Mouse (Mus musculus) embryonic facial prominence, embryonic 14.5 days (tissue): ENCODE data around the gene Chrna5. TPM values are rescaled to one million over a fixed set of nuclear protein-coding genes. Genes with fewer than 3 reads are reported as not detected.

ENCODE experiments used
- ATAC-seq: fragments of 200-750 bp; cut with Nextera tagmentation; 2 replicates; pipeline ENCODE4 v1.8.0; 2017; ENCODE audit warnings: low read depth, moderate number of reproducible peaks, moderate TSS enrichment
- DNase-seq: peaks from one replicate; pipeline ENCODE4 v3.0.0-alpha.2; 2015; ENCODE audit warnings: low spot score
- H3K27ac ChIP-seq: fragments of 300-500 bp; sonication (generic); replicated peaks from 2 replicates; pipeline ENCODE4 v1.5.1; 2014; ENCODE audit warnings: low read depth, mild to moderate bottlenecking, low read length, moderate library complexity
- H3K27me3 ChIP-seq: fragments of 300-500 bp; sonication (generic); replicated peaks from 2 replicates; pipeline ENCODE4 v1.6.1; 2014; ENCODE audit warnings: low read length; ENCODE audit not compliant: control insufficient read depth, insufficient read depth
- H3K36me3 ChIP-seq: fragments of 300-500 bp; sonication (generic); 2 replicates; pipeline ENCODE4 v1.6.1; 2014; ENCODE audit warnings: low read length, mixed read lengths; ENCODE audit not compliant: control insufficient read depth, insufficient read depth
- H3K4me1 ChIP-seq: fragments of 300-500 bp; sonication (generic); 2 replicates; pipeline ENCODE4 v1.6.1; 2014; ENCODE audit warnings: antibody characterized with exemption, low read length; ENCODE audit not compliant: control insufficient read depth, insufficient read depth
- H3K4me2 ChIP-seq: fragments of 300-500 bp; sonication (generic); 2 replicates; pipeline ENCODE4 v1.6.1; 2014; ENCODE audit warnings: low read depth, mild to moderate bottlenecking, low read length, moderate library complexity, mixed read lengths
- H3K4me3 ChIP-seq: fragments of 300-500 bp; sonication (generic); 2 replicates; pipeline ENCODE4 v1.5.1; 2014; ENCODE audit warnings: low read depth, mild to moderate bottlenecking, low read length
- H3K9ac ChIP-seq: fragments of 300-500 bp; sonication (generic); 2 replicates; pipeline ENCODE4 v1.6.1; 2014; ENCODE audit warnings: low read depth, mild to moderate bottlenecking, low read length, moderate library complexity, mixed read lengths
- H3K9me3 ChIP-seq: fragments of 300-500 bp; sonication (generic); 2 replicates; pipeline ENCODE4 v1.6.1; 2016; ENCODE audit warnings: low read length; ENCODE audit not compliant: control insufficient read depth
- WGBS: fragments of 180-500 bp; shearing (Covaris S2); extraction: QIAGEN DNeasy Blood & Tissue Kit; methylation state at CpG from one replicate; pipeline ENCODE4 v1.1.7; 2014; 5-methylcytosine and 5-hydroxymethylcytosine counted together
- polyA plus RNA-seq: library from polyadenylated mRNA; unstranded; fragments of >200 nt; fragmentation: Nextera tagmentation; extraction: Ambion mirVana; gene quantifications from 2 replicates; pipeline ENCODE4 v1.2.1, GENCODE M21; 2014

Gene Chrna5
- polyA plus RNA-seq, 1 experiment from 2014 or later: 1.1 TPM

- Histone ChIP-seq H3K27ac (no peak overlapping the region), H3K36me3 (peaks cover 36% of the 10 kb centered on the region), H3K27me3 (no peaks in the 10 kb centered on the region), H3K9ac (no peak overlapping the region), H3K4me2 (no peak overlapping the region), H3K9me3 (no peaks in the 10 kb centered on the region), H3K4me1 (no peaks in the 10 kb centered on the region), H3K4me3 (no peak overlapping the region)
- 86% methylated on average over 4 of the region's 4 CpGs for WGBS
- DNase-seq (no peak), ATAC-seq (no peak)
These were observed 19.6 kb upstream of the Chrna5 start for GRCm38 (mm10) chr9:54961059-54961458.

- no peaks in the 10 kb centered on the region for H3K27me3 ChIP-seq
- H3K4me2 ChIP-seq: no peak overlapping the region
- 0 out of 2 replicates have a peak, but pooled peaks cover 4% of the 10 kb centered on the region for H3K9me3 ChIP-seq
- H3K4me3 ChIP-seq: no peak overlapping the region
- DNase-seq (no peak), ATAC-seq (no peak)
- peaks cover 13% of the 10 kb centered on the region for H3K36me3 ChIP-seq
- H3K9ac ChIP-seq: no peak overlapping the region
- H3K27ac ChIP-seq: no peak overlapping the region
- H3K4me1 ChIP-seq: no peaks in the 10 kb centered on the region
These were observed 17.0 kb upstream of the Chrna5 start for GRCm38 (mm10) chr9:54963669-54964068.

GRCm38 (mm10) chr9:54969972-54970637 lies 10.6 kb upstream of the Chrna5 start:
- H3K36me3 ChIP-seq: no peaks in the 10 kb centered on the region
- H3K4me2 ChIP-seq: no peak overlapping the region
- 0 out of 2 replicates have a peak, but pooled peaks cover 4% of the 10 kb centered on the region for H3K9me3 ChIP-seq
- DNase-seq (no peak), ATAC-seq (no peak)
- no peak overlapping the region for H3K9ac ChIP-seq
- no peaks in the 10 kb centered on the region for H3K27me3 ChIP-seq
- no peak overlapping the region for H3K27ac ChIP-seq
- 54% methylated on average over 8 of the region's 8 CpGs for WGBS
- no peak overlapping the region for H3K4me3 ChIP-seq
- H3K4me1 ChIP-seq: no peaks in the 10 kb centered on the region

- peak; percentile 71 for DNase-seq
- Histone ChIP-seq H3K36me3 (no peaks in the 10 kb centered on the region), H3K4me3 (peak overlapping the region; percentile 65), H3K4me2 (peak overlapping the region; percentile 93), H3K4me1 (no peaks in the 10 kb centered on the region), H3K27me3 (peaks cover 44% of the 10 kb centered on the region), H3K27ac (no peak overlapping the region), H3K9me3 (no peaks in the 10 kb centered on the region), H3K9ac (peak overlapping the region; percentile 63)
- WGBS: under 1% methylated on average over 29 of the region's 85 CpGs
- peak; percentile 91 for ATAC-seq
These were observed 861 bp downstream of the Chrna5 start for GRCm38 (mm10) chr9:54981291-54982191.

- H3K36me3 ChIP-seq: no peaks in the 10 kb centered on the region
- H3K9me3 ChIP-seq: no peaks in the 10 kb centered on the region
- H3K27ac ChIP-seq: no peak overlapping the region
- peak overlapping the region; percentile 93 for H3K4me2 ChIP-seq
- no peak for ATAC-seq
- H3K27me3 ChIP-seq: peaks cover 44% of the 10 kb centered on the region
- H3K4me3 ChIP-seq: peak overlapping the region; percentile 65
- DNase-seq: no peak
- WGBS: 12% methylated on average over 7 of the region's 7 CpGs
- no peak overlapping the region for H3K9ac ChIP-seq
- no peaks in the 10 kb centered on the region for H3K4me1 ChIP-seq
These were observed 1.7 kb downstream of the Chrna5 start for GRCm38 (mm10) chr9:54982401-54982800.

DNA sequence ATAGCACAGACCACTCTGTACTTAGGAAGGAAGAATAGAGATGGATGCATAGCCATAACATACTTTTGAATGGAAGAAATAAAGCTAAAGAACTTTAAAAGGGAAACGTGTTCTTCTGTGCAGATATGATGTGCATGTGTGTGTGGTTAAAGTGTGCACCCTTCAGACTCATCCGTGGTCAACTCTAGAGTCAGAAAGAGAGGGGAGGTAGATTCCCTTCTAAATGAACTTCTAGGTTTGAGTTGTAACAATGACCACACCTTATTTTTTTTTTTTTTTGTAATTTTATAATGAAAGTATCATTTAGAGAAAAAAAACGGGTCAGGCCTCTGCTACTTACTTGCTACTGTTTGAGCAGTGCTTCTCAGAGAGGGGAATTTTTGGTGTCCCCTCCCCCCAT lies 9.7 kb downstream of the Chrna5 start:
- H3K27me3 ChIP-seq: 0 out of 2 replicates have a peak, but pooled peaks cover 3% of the 10 kb centered on the region
- ATAC-seq (no peak), DNase-seq (no peak)
- H3K4me1 ChIP-seq: no peaks in the 10 kb centered on the region
- no peak overlapping the region for H3K4me2 ChIP-seq
- no peak overlapping the region for H3K9ac ChIP-seq
- no peak overlapping the region for H3K4me3 ChIP-seq
- WGBS: 75% methylated on average over 3 of the region's 3 CpGs
- H3K9me3 ChIP-seq: no peaks in the 10 kb centered on the region
- no peak overlapping the region for H3K27ac ChIP-seq
- no peaks in the 10 kb centered on the region for H3K36me3 ChIP-seq

DNA sequence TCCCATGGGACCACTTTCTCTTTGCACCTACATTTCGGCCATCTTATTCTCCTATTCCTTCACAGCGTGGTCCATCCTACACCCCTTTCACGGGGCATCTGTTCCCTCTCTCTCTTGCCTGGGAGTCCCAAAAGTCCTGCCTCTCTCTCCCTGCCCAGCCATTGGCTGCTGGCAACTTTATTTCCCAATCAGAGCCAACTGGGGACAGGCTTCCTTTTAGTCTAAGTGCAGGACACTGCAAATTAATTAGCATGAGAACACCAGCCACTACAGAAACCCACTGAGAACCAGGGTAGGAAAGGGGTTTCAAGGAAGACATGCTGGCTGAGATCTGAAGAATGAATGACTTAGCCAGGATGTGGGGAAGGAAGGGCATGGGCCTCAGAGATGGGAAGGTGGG lies 13.7 kb downstream of the Chrna5 start:
- Histone ChIP-seq H3K36me3 (no peaks in the 10 kb centered on the region), H3K9ac (no peak overlapping the region), H3K27me3 (no peaks in the 10 kb centered on the region), H3K4me3 (no peak overlapping the region), H3K4me1 (no peaks in the 10 kb centered on the region), H3K27ac (no peak overlapping the region), H3K4me2 (no peak overlapping the region), H3K9me3 (no peaks in the 10 kb centered on the region)
- 42% methylated on average over 3 of the region's 3 CpGs for WGBS
- no peak for DNase-seq
- no peak for ATAC-seq

DNA sequence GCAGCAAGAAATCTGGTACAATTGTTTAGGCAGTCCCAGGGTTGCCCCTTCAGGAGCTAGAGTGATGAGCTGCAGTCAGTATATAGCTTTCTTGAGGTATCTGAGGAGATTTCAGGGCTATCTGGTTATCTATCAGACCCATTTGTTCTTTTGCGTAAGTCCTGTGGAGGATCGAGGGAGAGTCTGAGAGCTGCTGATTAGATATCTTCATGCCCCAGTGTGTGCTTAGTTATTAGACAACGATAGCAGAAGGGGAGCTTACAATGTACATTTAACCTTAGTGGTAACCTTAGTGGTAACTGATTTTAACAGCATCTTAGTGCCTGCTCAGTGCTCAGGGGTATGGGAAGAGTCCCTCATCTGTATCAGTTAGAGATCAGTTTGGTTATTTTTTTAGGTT lies 15.0 kb downstream of the Chrna5 start:
- H3K27ac ChIP-seq: no peak overlapping the region
- no peaks in the 10 kb centered on the region for H3K36me3 ChIP-seq
- no peaks in the 10 kb centered on the region for H3K27me3 ChIP-seq
- 94% methylated on average over 3 of the region's 3 CpGs for WGBS
- ATAC-seq (no peak), DNase-seq (no peak)
- H3K9ac ChIP-seq: no peak overlapping the region
- no peak overlapping the region for H3K4me2 ChIP-seq
- H3K4me1 ChIP-seq: no peaks in the 10 kb centered on the region
- H3K9me3 ChIP-seq: no peaks in the 10 kb centered on the region
- no peak overlapping the region for H3K4me3 ChIP-seq
